Mouse (Mus musculus): ENCODE data around the gene Set. TPM values are rescaled to one million over a fixed set of nuclear protein-coding genes. Genes with fewer than 3 reads are reported as not detected.

The Set gene
- polyA plus RNA-seq (2015; fragmentation: Nextera tagmentation; extraction: Ambion mirVana), result 292 TPM in 2 replicates

DNA sequence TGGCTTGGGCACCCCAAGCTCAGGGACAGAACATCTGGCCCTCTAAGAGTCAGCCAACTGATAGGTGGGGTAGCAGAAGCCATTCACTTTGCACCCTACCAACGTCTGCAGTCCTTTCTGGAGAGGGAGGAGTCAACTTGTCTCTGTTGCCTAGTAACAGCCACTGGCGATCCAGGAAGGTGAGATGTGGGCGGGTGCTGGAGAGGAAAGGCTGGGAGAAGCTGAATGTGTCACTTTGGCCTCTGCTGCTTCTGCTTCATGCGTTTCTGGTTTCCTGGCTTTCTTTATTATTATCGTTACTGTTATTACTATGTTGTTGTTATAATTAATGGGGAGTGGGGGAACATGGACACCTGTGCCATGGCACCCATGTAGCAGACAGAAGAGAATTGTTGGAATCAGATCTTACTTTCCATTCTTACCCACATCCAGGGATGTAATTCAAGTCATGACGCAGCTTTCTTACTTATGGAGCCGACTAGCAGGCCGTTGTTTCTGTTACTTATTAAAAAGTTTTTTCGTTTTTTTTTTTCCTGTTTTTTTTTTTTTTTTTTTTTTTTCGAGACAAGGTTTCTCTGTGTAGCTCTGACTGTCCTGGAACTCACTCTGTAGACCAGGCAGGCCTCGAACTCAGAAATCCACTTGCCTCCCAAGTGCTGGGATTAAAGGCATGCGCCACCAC lies at the start of gene Set:
Gene Set (plus strand): TSS at position 156 of the 682 bp plus-strand sequence.

GRCm38 (mm10) chr2:30048699-30049388 lies 8.3 kb upstream of the Set start, which contains the start of gene Wdr34:
Wdr34 (minus strand) TSS chr2:30048881.

GRCm38 (mm10) chr2:30077502-30078348 lies 20.5 kb downstream of the Set start, which contains the start of gene Pkn3:
Pkn3 (plus strand) TSS chr2:30077684.

DNA sequence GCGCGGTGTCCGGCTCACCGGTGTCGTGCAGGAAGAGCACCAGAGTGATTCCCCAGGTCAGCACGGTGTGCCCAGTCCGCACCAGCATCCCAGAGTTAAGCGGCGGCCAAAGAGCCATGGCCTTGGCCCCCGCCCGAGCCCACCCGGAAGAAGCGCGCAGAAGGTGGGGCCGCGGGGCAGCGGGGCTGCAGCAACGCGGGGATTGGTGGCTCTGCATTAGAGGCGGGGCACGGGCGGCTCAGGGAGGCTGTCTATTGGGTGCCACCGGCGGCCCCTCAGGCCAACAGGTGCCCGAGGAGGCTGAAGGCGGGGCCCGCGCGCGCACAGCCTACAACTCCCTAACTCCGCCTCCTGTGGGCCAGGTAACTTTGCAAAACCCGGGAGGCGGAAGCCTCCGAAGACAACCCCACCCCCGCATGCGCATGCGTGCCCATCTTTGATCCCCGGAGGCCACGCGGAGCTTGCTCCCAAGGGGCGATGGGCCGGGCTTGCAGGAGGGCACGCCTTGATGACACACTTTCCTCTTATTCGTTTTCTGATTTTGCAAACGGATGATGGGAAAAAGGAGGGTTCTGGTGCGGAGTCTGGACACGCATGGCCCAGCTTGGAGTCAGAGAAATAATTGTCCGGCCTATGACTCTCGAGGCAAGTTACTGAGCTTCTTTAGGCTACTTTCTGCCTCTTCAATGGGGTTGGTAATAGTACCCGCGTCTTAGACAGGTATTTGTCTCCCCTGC lies 36.5 kb downstream of the Set start, which contains the start of gene Zdhhc12:
Gene Zdhhc12 (minus strand): TSS at position 178 of the 737 bp plus-strand sequence.

Other genes with a start within 250 kb of the Set start
- 11.2 and 14.0 TPM in 2 replicates for gene Urm1, start 237.3 kb upstream of the Set start, polyA plus RNA-seq (2015; fragmentation: Nextera tagmentation; extraction: Ambion mirVana)
- gene Cercam, start 188.2 kb upstream of the Set start, polyA plus RNA-seq (2015; fragmentation: Nextera tagmentation; extraction: Ambion mirVana), result 27.7 and 27.9 TPM in 2 replicates
- gene Odf2, start 168.2 kb upstream of the Set start, polyA plus RNA-seq (2015; fragmentation: Nextera tagmentation; extraction: Ambion mirVana), result 51.8 and 52.4 TPM in 2 replicates
- gene Gle1, start 122.0 kb upstream of the Set start, polyA plus RNA-seq (2015; fragmentation: Nextera tagmentation; extraction: Ambion mirVana), result 28.8 and 30.2 TPM in 2 replicates
- gene Sptan1, start 91.8 kb upstream of the Set start, polyA plus RNA-seq (2015; fragmentation: Nextera tagmentation; extraction: Ambion mirVana), result 23.0 and 27.3 TPM in 2 replicates
- gene Wdr34, start 8.5 kb upstream of the Set start, polyA plus RNA-seq (2015; fragmentation: Nextera tagmentation; extraction: Ambion mirVana), result 18.2 and 19.8 TPM in 2 replicates
- 1.6 and 2.5 TPM in 2 replicates for gene Pkn3, start 20.3 kb downstream of the Set start, polyA plus RNA-seq (2015; fragmentation: Nextera tagmentation; extraction: Ambion mirVana)
- 15.7 and 16.2 TPM in 2 replicates for gene Zdhhc12, start 36.3 kb downstream of the Set start, polyA plus RNA-seq (2015; fragmentation: Nextera tagmentation; extraction: Ambion mirVana)
- 5.2 and 6.0 TPM in 2 replicates for gene Zer1, start 67.2 kb downstream of the Set start, polyA plus RNA-seq (2015; fragmentation: Nextera tagmentation; extraction: Ambion mirVana)
- gene Tbc1d13, start 76.4 kb downstream of the Set start, polyA plus RNA-seq (2015; fragmentation: Nextera tagmentation; extraction: Ambion mirVana), result 4.7 TPM in 2 replicates
- gene Endog, start 114.1 kb downstream of the Set start, polyA plus RNA-seq (2015; fragmentation: Nextera tagmentation; extraction: Ambion mirVana), result 15.6 and 15.9 TPM in 2 replicates
- gene Spout1, start 121.1 kb downstream of the Set start, polyA plus RNA-seq (2015; fragmentation: Nextera tagmentation; extraction: Ambion mirVana), result 21.5 and 24.4 TPM in 2 replicates
- 5.0 and 5.9 TPM in 2 replicates for gene Kyat1, start 148.5 kb downstream of the Set start, polyA plus RNA-seq (2015; fragmentation: Nextera tagmentation; extraction: Ambion mirVana)
- 17.3 and 19.2 TPM in 2 replicates for gene Lrrc8a, start 180.3 kb downstream of the Set start, polyA plus RNA-seq (2015; fragmentation: Nextera tagmentation; extraction: Ambion mirVana)
- 0.06 and 0.08 TPM in 2 replicates for gene Gm28035, start 183.2 kb downstream of the Set start, polyA plus RNA-seq (2015; fragmentation: Nextera tagmentation; extraction: Ambion mirVana)
- 4.4 and 6.5 TPM in 2 replicates for gene Phyhd1, start 208.8 kb downstream of the Set start, polyA plus RNA-seq (2015; fragmentation: Nextera tagmentation; extraction: Ambion mirVana)
- gene Gm28038, start 223.7 kb downstream of the Set start, polyA plus RNA-seq (2015; fragmentation: Nextera tagmentation; extraction: Ambion mirVana), result not detected in 2 replicates
- gene Dolk, start 229.0 kb downstream of the Set start, polyA plus RNA-seq (2015; fragmentation: Nextera tagmentation; extraction: Ambion mirVana), result 12.5 and 13.7 TPM in 2 replicates
- gene Nup188, start 229.0 kb downstream of the Set start, polyA plus RNA-seq (2015; fragmentation: Nextera tagmentation; extraction: Ambion mirVana), result 17.0 and 17.5 TPM in 2 replicates

Data from spleen, postnatal 0 days (tissue).